Mouse (Mus musculus): ENCODE data around the gene Palld. TPM values are rescaled to one million over a fixed set of nuclear protein-coding genes. Genes with fewer than 3 reads are reported as not detected.

Gene Palld
- total and polyA plus RNA-seq, 3 experiments: 0.87 to 7.1 (median 2.6) TPM

- Histone ChIP-seq H3K4me2 (ENCODE audit: insufficient read depth, low read depth, poor library complexity, severe bottlenecking) (no peak overlapping the region), H3K4me3 (replicated peaks in 1 of 3; ENCODE audit: low read depth in 2 of 3, low read length in 2 of 3, poor library complexity in 1 of 3) (no peak overlapping the region), H3K27ac (ENCODE audit: insufficient read depth, low read depth) (no peak overlapping the region), H3K79me2 (replicated peaks; ENCODE audit: control insufficient read depth, extremely low read depth, insufficient read depth, poor library complexity, severe bottlenecking) (no peaks in the 10 kb centered on the region), H3K36me3 (replicated peaks in 1 of 2; ENCODE audit: control insufficient read depth in 1 of 2, insufficient read depth in 1 of 2, low read length in 1 of 2) (no peaks in the 10 kb centered on the region), H3K9ac (ENCODE audit: insufficient read depth, low read depth) (no peak overlapping the region), H3K27me3 (replicated peaks) (no peaks in the 10 kb centered on the region), H3K9me3 (replicated peaks; ENCODE audit: low read length) (no peaks in the 10 kb centered on the region), H3K4me1 (ENCODE audit: control insufficient read depth in 1 of 2, insufficient read depth in 2 of 2) (no peaks in the 10 kb centered on the region)
- no peak for TF ChIP-seq KAT2A (IDR thresholded peaks at IDR 0.05; ENCODE audit: insufficient replicate concordance, low read length)
- no peak for TF ChIP-seq MYC (IDR thresholded peaks at IDR 0.05; ENCODE audit: low read depth, low read length)
- no peak for TF ChIP-seq USF2 (conservative IDR thresholded peaks at IDR 0.05; ENCODE audit: low read depth, low read length)
- no peak for TF ChIP-seq NELFE (IDR thresholded peaks at IDR 0.05; ENCODE audit: low read depth, low read length)
- TF ChIP-seq SIN3A (IDR thresholded peaks at IDR 0.05; ENCODE audit: low read length): no peak
- TF ChIP-seq MEF2A (IDR thresholded peaks at IDR 0.05; ENCODE audit: borderline replicate concordance, low read depth, low read length): no peak
- TF ChIP-seq ZKSCAN1 (IDR thresholded peaks at IDR 0.05; ENCODE audit: borderline replicate concordance, low read depth, low read length): no peak
- no peak for TF ChIP-seq CHD1 (IDR thresholded peaks at IDR 0.05; ENCODE audit: low read depth, low read length)
- dilution Hi-C loops (cut with MboI; ENCODE audit: extremely low pct_ligation_motif_present, extremely low pct_unique_long_range_greater_than_20kb, low sequenced_read_pairs): no loop called here
- no peak for DNase-seq (ENCODE audit: extremely low read depth)
- in situ Hi-C loops (cut with MboI; ENCODE audit: low pct_ligation_motif_present, low pct_unique_long_range_greater_than_20kb, low sequenced_read_pairs): no loop called here
Measured at GRCm38 (mm10) chr8:61771328-61771727, 131.2 kb downstream of the Palld start.

DNA sequence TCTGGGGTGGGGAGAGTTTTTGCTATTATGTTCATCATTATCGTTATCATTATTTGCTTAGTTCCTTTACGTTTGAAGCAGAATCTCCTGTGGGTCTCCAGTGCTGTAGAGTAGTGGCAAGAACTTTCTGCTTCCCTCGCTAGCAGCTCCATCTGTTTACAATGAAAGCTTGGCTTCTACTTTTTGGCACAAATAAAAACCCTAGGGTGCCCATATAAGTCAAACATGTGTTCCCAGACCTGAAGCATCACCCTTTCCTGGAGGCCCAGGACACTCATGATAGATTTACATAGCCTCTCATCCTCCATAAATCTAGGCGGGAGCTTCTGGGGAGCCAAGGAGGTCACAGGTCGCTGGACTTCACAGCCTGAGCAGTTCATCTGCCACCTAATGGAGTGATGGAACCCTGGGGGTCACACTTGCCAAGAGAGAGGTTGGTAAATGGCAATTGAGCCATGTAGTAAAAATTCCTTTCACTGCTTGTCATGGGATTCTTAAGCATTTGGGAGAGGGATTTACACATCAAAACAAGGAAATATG lies 133.1 kb downstream of the Palld start:
- dilution Hi-C loops (cut with MboI; ENCODE audit: extremely low pct_ligation_motif_present, extremely low pct_unique_long_range_greater_than_20kb, low sequenced_read_pairs): no loop called here
- no peaks in the 10 kb centered on the region for H3K4me1 ChIP-seq (ENCODE audit: control insufficient read depth in 1 of 2, insufficient read depth in 2 of 2)
- H3K4me3 ChIP-seq (replicated peaks in 1 of 3; ENCODE audit: low read depth in 2 of 3, low read length in 2 of 3, poor library complexity in 1 of 3): no peak overlapping the region
- in situ Hi-C loops (cut with MboI; ENCODE audit: low pct_ligation_motif_present, low pct_unique_long_range_greater_than_20kb, low sequenced_read_pairs): no loop called here
- no peak overlapping the region for H3K4me2 ChIP-seq (ENCODE audit: insufficient read depth, low read depth, poor library complexity, severe bottlenecking)
- no peaks in the 10 kb centered on the region for H3K79me2 ChIP-seq (replicated peaks; ENCODE audit: control insufficient read depth, extremely low read depth, insufficient read depth, poor library complexity, severe bottlenecking)
- no peak overlapping the region for H3K9ac ChIP-seq (ENCODE audit: insufficient read depth, low read depth)
- no peak overlapping the region for H3K27ac ChIP-seq (ENCODE audit: insufficient read depth, low read depth)
- H3K27me3 ChIP-seq (replicated peaks): no peaks in the 10 kb centered on the region
- no peak for DNase-seq (ENCODE audit: extremely low read depth)
- no peaks in the 10 kb centered on the region for H3K36me3 ChIP-seq (replicated peaks in 1 of 2; ENCODE audit: control insufficient read depth in 1 of 2, insufficient read depth in 1 of 2, low read length in 1 of 2)
- no peaks in the 10 kb centered on the region for H3K9me3 ChIP-seq (replicated peaks; ENCODE audit: low read length)
- TF ChIP-seq RAD21 (IDR thresholded peaks at IDR 0.05; ENCODE audit: low read depth, low read length): no peak
- no peak for TF ChIP-seq POLR2A (IDR thresholded peaks at IDR 0.05; ENCODE audit: low read depth, low read length)
- no peak for TF ChIP-seq IRF4 (IDR thresholded peaks at IDR 0.05; ENCODE audit: low read depth, low read length)
- no peak for TF ChIP-seq NRF1 (IDR thresholded peaks at IDR 0.05; ENCODE audit: low read depth, low read length)
- TF ChIP-seq TBP (conservative IDR thresholded peaks at IDR 0.05; ENCODE audit: low read depth, low read length): no peak
- no peak for TF ChIP-seq KAT2A (IDR thresholded peaks at IDR 0.05; ENCODE audit: insufficient replicate concordance, low read length)
- TF ChIP-seq SMC3 (IDR thresholded peaks at IDR 0.05; ENCODE audit: low read depth, low read length): no peak
- TF ChIP-seq ELF1 (IDR thresholded peaks at IDR 0.05; ENCODE audit: low read depth, low read length): no peak
- no peak for TF ChIP-seq ZC3H11A (IDR thresholded peaks at IDR 0.05; ENCODE audit: low read depth, low read length)
- TF ChIP-seq PAX5 (IDR thresholded peaks at IDR 0.05; ENCODE audit: low read length): no peak
- no peak for TF ChIP-seq CHD1 (IDR thresholded peaks at IDR 0.05; ENCODE audit: low read depth, low read length)
- TF ChIP-seq NELFE (IDR thresholded peaks at IDR 0.05; ENCODE audit: low read depth, low read length): no peak
- TF ChIP-seq USF1 (IDR thresholded peaks at IDR 0.05; ENCODE audit: low read depth, low read length): no peak
- TF ChIP-seq ETS1 (conservative IDR thresholded peaks at IDR 0.05; ENCODE audit: low read depth, low read length): no peak
- TF ChIP-seq MAFK (IDR thresholded peaks at IDR 0.05; ENCODE audit: insufficient replicate concordance, low read length): no peak
- no peak for TF ChIP-seq JUND (conservative IDR thresholded peaks at IDR 0.05; ENCODE audit: low read depth, low read length)
- TF ChIP-seq GABPA (IDR thresholded peaks at IDR 0.05; ENCODE audit: insufficient replicate concordance, low read depth, low read length): no peak
- TF ChIP-seq JUN (IDR thresholded peaks at IDR 0.05; ENCODE audit: insufficient read depth, low read depth, low read length): no peak
- no peak for TF ChIP-seq POLR2AphosphoS2 (IDR thresholded peaks at IDR 0.05; ENCODE audit: low read depth, low read length)
- TF ChIP-seq MEF2A (IDR thresholded peaks at IDR 0.05; ENCODE audit: borderline replicate concordance, low read depth, low read length): no peak
